Mouse (Mus musculus) c-Kit-positive CD71-negative TER-119-negative erythroid progenitor cells, embryonic 14.5 days (primary cell): ENCODE results near the gene Ust.

ENCODE experiments used
- DNase-seq: peaks from one replicate; pipeline ENCODE4 v3.0.0-alpha.2; 2013; ENCODE audit warnings: low read depth

Ust gene

GRCm38 (mm10) chr10:8174697-8175096, 343.9 kb downstream of the Ust start:
- no peak for DNase-seq

GRCm38 (mm10) chr10:8174230-8174629, 344.4 kb downstream of the Ust start:
- no peak for DNase-seq

GRCm38 (mm10) chr10:8173032-8173431, 345.6 kb downstream of the Ust start:
- no peak for DNase-seq

- no peak for DNase-seq
Measured at GRCm38 (mm10) chr10:8171556-8171955, 347.1 kb downstream of the Ust start.
